Comparison of ENCODE assay signal across 8 mouse cellular contexts in genomic region chr7:78766019-78766683, GRCm38 (mm10). TPM values are rescaled to one million over a fixed set of nuclear protein-coding genes. Genes with fewer than 3 reads are reported as not detected.
DNase-seq lines count a peak whose midpoint lies in the region; ATAC-seq and TF ChIP-seq lines count a peak whose summit lies in the region.

No protein-coding gene starts in this region.

- H3K27me3 ChIP-seq in heart, postnatal 0 days (ENCODE audit: control insufficient read depth, insufficient read depth, low read length) = no peaks in the 10 kb centered on the region

- H3K27ac ChIP-seq in embryonic fibroblast, embryonic 13.5 days (ENCODE audit: insufficient read depth, low read length) = no peak overlapping the region
- no peak overlapping the region for H3K27ac ChIP-seq in heart, postnatal 0 days (ENCODE audit: low read depth)

- H3K9me3 ChIP-seq in heart, postnatal 0 days (replicated peaks; ENCODE audit: control insufficient read depth, low read length) = no peaks in the 10 kb centered on the region

- TF ChIP-seq EP300 in heart, postnatal 0 days (IDR thresholded peaks at IDR 0.05; ENCODE audit: low read depth) = no peak

- TF ChIP-seq CTCF in embryonic fibroblast, embryonic 13.5 days (IDR thresholded peaks at IDR 0.05; ENCODE audit: borderline replicate concordance, insufficient read depth, low read length) = peak; percentile 88
- peak; percentile 72 for TF ChIP-seq CTCF in heart, postnatal 0 days (IDR thresholded peaks at IDR 0.05; ENCODE audit: low read depth)
- TF ChIP-seq CTCF in lung, adult 2 months (IDR thresholded peaks at IDR 0.05; ENCODE audit: insufficient read depth, low read length) = peak; percentile 78

- no peak for TF ChIP-seq POLR2A in embryonic fibroblast, embryonic 13.5 days (IDR thresholded peaks at IDR 0.05; ENCODE audit: low read depth, low read length)
- no peak for TF ChIP-seq POLR2A in lung, adult 2 months (IDR thresholded peaks at IDR 0.05; ENCODE audit: borderline replicate concordance, extremely low read depth, low read depth, low read length)

- H3K9ac ChIP-seq in heart, postnatal 0 days (replicated peaks; ENCODE audit: low read depth, low read length) = no peak overlapping the region

- WGBS in heart, postnatal 0 days = 24% methylated on average over 18 of the region's 18 CpGs
- 22% methylated on average over 18 of the region's 18 CpGs for WGBS in lung, adult 2 months

- peak; percentile 75 for DNase-seq in CD4-positive helper T cell, adult 2 months (ENCODE audit: low read depth, low spot score)
- DNase-seq in adrenal gland, postnatal 4 days (ENCODE audit: low spot score in 2 of 2) = peak; percentile 59 to 63
- DNase-seq in heart, postnatal 0 days (ENCODE audit: low spot score) = peak; percentile 62
- DNase-seq in kidney, postnatal 25 days = peak; percentile 76 to 78
- peak; percentile 47 for DNase-seq in lung, adult 2 months
- peak; percentile 20 for DNase-seq in ovary, adult 18-20 months (ENCODE audit: low spot score)
- peak; percentile 74 to 77 for DNase-seq in thymus, adult 18-20 months

- H3K4me2 ChIP-seq in heart, postnatal 0 days (ENCODE audit: low read depth, low read length) = no peak overlapping the region

- H3K36me3 ChIP-seq in heart, postnatal 0 days (replicated peaks; ENCODE audit: control insufficient read depth, insufficient read depth, low read length) = no peaks in the 10 kb centered on the region

- H3K4me1 ChIP-seq in embryonic fibroblast, embryonic 13.5 days (ENCODE audit: control insufficient read depth, insufficient read depth, low read length) = peaks cover 7% of the 10 kb centered on the region; the same call in 1 of the 2 replicates
- H3K4me1 ChIP-seq in heart, postnatal 0 days (ENCODE audit: control insufficient read depth, insufficient read depth) = no peaks in the 10 kb centered on the region
- H3K4me1 ChIP-seq in lung, adult 2 months (ENCODE audit: control insufficient read depth, insufficient read depth, low read length) = no peaks in the 10 kb centered on the region

- no peak overlapping the region for H3K4me3 ChIP-seq in embryonic fibroblast, embryonic 13.5 days (ENCODE audit: insufficient read depth, low read length)
- no peak overlapping the region for H3K4me3 ChIP-seq in heart, postnatal 0 days (ENCODE audit: low read depth, low read length)
- H3K4me3 ChIP-seq in lung, adult 2 months (replicated peaks; ENCODE audit: extremely low read depth, low read depth, low read length) = no peak overlapping the region

- ATAC-seq in heart, postnatal 0 days (ENCODE audit: insufficient read depth, low read depth) = 0 out of 2 replicates have a peak, but pooled peaks have one; percentile 30

RNA-seq across cellular contexts. Expression of gene Mrps11, which starts 16.8 kb away (rescaled TPM):
- 10 to 100 TPM; 83.5 to 88.1 TPM for total RNA-seq in adrenal gland, postnatal 4 days (2021)
- polyA plus RNA-seq in embryonic fibroblast, embryonic 13.5 days (2011; ENCODE audit: insufficient read length, low read depth, missing spikeins) = 25.0 and 32.2 TPM in 2 replicates
- total RNA-seq in heart, postnatal 0 days (2014; rRNA removed; ENCODE audit: low replicate concordance) = 43.6 and 78.5 TPM in 2 replicates
- 56.7 and 59.6 TPM in 2 replicates for polyA plus RNA-seq in heart, postnatal 0 days (2015; fragmentation: Nextera tagmentation; extraction: Ambion mirVana)
- 27.9 and 28.5 TPM in 2 replicates for polyA plus RNA-seq in lung, adult 2 months (2012; rRNA removed)

RNA-seq across cellular contexts. Expression of gene Mrpl46, which starts 17.2 kb away (rescaled TPM):
- total RNA-seq in adrenal gland, postnatal 4 days (2021) = 10 to 100 TPM; 42.5 to 47.0 TPM
- polyA plus RNA-seq in embryonic fibroblast, embryonic 13.5 days (2011; ENCODE audit: insufficient read length, low read depth, missing spikeins) = 17.2 and 19.3 TPM in 2 replicates
- total RNA-seq in heart, postnatal 0 days (2014; rRNA removed; ENCODE audit: low replicate concordance) = 38.3 and 41.4 TPM in 2 replicates
- polyA plus RNA-seq in heart, postnatal 0 days (2015; fragmentation: Nextera tagmentation; extraction: Ambion mirVana) = 71.5 and 71.6 TPM in 2 replicates
- 14.3 and 15.1 TPM in 2 replicates for polyA plus RNA-seq in lung, adult 2 months (2012; rRNA removed)

RNA-seq across cellular contexts. Expression of gene Ntrk3, which starts 28.3 kb away (rescaled TPM):
- 10 to 100 TPM; 16.9 to 20.4 TPM for total RNA-seq in adrenal gland, postnatal 4 days (2021)
- polyA plus RNA-seq in embryonic fibroblast, embryonic 13.5 days (2011; ENCODE audit: insufficient read length, low read depth, missing spikeins) = 6.0 and 8.5 TPM in 2 replicates
- 2.2 and 4.2 TPM in 2 replicates for total RNA-seq in heart, postnatal 0 days (2014; rRNA removed; ENCODE audit: low replicate concordance)
- polyA plus RNA-seq in heart, postnatal 0 days (2015; fragmentation: Nextera tagmentation; extraction: Ambion mirVana) = 0.88 and 1.1 TPM in 2 replicates
- polyA plus RNA-seq in lung, adult 2 months (2012; rRNA removed) = 4.7 and 6.1 TPM in 2 replicates

Comparison
In these comparisons a context has a peak if more than half of its experiments do, and no peak if none do; other contexts are left out.
1. DNase-seq: peak in every context shown above with its lines; median percentile 77 in kidney, postnatal 25 days; 76 in thymus, adult 18-20 months; 75 in CD4-positive helper T cell, adult 2 months; 62 in heart, postnatal 0 days; 61 in adrenal gland, postnatal 4 days; 47 in lung, adult 2 months; 20 in ovary, adult 18-20 months.